Mouse (Mus musculus) ES-Bruce4 (cell line): Measurements from ENCODE around the gene Nprl2.

Experiments
- CTCF ChIP-seq: IDR thresholded peaks from one replicate; pipeline ENCODE4 v1.8.1; 2011; ENCODE audit warnings: low read depth, low read length
- POLR2A ChIP-seq: IDR thresholded peaks from one replicate; pipeline ENCODE4 v1.8.1; 2011; ENCODE audit warnings: low read length; ENCODE audit not compliant: insufficient read depth

GRCm38 (mm10) chr9:107538711-107539110, 3.3 kb upstream of the Nprl2 start:
- TF ChIP-seq POLR2A (no peak), CTCF (no peak)
